Mouse (Mus musculus) MEL (cell line): ENCODE measurements around the gene Cdk14.

ENCODE experiments used
- CTCF ChIP-seq, 3 experiments: IDR thresholded peaks in 2 of 3; conservative IDR thresholded peaks in 1 of 3; 2 replicates each; pipeline ENCODE4 v1.5.1; 2011 to 2012; ENCODE audit warnings: low read length in 3 of 3, low read depth in 2 of 3, mild to moderate bottlenecking in 2 of 3, improper control_type of control experiment in 1 of 3, inconsistent platforms in 1 of 3, mixed read lengths in 1 of 3, moderate library complexity in 1 of 3; ENCODE audit not compliant: control insufficient read depth in 1 of 3, insufficient read depth in 1 of 3, poor library complexity in 1 of 3, severe bottlenecking in 1 of 3
- ETS1 ChIP-seq: IDR thresholded peaks from 2 replicates; pipeline ENCODE4 v1.6.1; 2012; ENCODE audit warnings: low read depth, mild to moderate bottlenecking, inconsistent platforms, low read length, improper control_type of control experiment, moderate library complexity
- MAZ ChIP-seq: IDR thresholded peaks from 2 replicates; pipeline ENCODE4 v1.6.1; 2012; ENCODE audit warnings: low read depth, mild to moderate bottlenecking, inconsistent platforms, low read length, improper control_type of control experiment
- POLR2A ChIP-seq, 2 experiments: IDR thresholded peaks; 2 replicates each; pipeline ENCODE4 v1.6.1; 2011 to 2012; ENCODE audit warnings: low read length in 2 of 2, mild to moderate bottlenecking in 2 of 2, control low read depth in 1 of 2, improper control_type of control experiment in 1 of 2, low read depth in 1 of 2, moderate library complexity in 1 of 2; ENCODE audit not compliant: control insufficient read depth in 1 of 2, insufficient read depth in 1 of 2, poor library complexity in 1 of 2
- POLR2AphosphoS5 ChIP-seq: IDR thresholded peaks from 2 replicates; pipeline ENCODE4 v1.6.1; 2012; ENCODE audit warnings: low read depth, borderline replicate concordance, mild to moderate bottlenecking, inconsistent platforms, low read length, moderate library complexity, mixed read lengths
- TAL1 ChIP-seq: IDR thresholded peaks from 2 replicates; pipeline ENCODE4 v1.6.1; 2012; ENCODE audit warnings: mild to moderate bottlenecking, inconsistent platforms, low read length, moderate library complexity, mixed read lengths
- TCF12 ChIP-seq: IDR thresholded peaks from 2 replicates; pipeline ENCODE4 v1.6.1; 2014; ENCODE audit warnings: low read depth, mild to moderate bottlenecking, inconsistent platforms, low read length, improper control_type of control experiment, moderate library complexity
- ZKSCAN1 ChIP-seq: IDR thresholded peaks from 2 replicates; pipeline ENCODE4 v1.6.1; 2012; ENCODE audit warnings: low read depth, mild to moderate bottlenecking, inconsistent platforms, low read length, improper control_type of control experiment, moderate library complexity

DNA sequence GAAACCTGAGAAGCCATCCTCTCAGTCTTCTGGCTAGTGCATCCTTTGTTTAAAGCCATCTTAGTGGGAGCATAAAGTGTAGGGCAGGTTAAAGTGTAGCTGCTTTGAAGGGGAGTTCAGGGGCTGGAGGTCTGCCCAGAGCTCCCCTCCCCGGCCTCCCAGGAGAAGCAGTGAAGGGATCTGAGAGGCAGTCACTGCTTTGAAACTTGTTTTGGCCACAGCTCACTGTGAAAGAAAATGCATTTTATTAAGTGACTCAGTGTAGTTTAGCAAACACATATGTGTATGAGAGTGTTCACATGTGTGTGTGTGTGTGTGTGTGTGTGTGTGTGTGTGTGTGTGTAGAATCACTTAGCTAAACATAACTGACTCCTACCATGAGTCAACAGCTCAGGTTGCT lies 554.0 kb downstream of the Cdk14 start:
- TF ChIP-seq TCF12 (no peak), POLR2A (IDR thresholded peaks at IDR 0.05; ENCODE audit: control insufficient read depth in 1 of 2, insufficient read depth in 1 of 2, low read depth in 1 of 2, low read length in 2 of 2, poor library complexity in 1 of 2) (no peak), CTCF (IDR thresholded peaks at IDR 0.05 in 2 of 3, conservative IDR thresholded peaks at IDR 0.05 in 1 of 3; ENCODE audit: control insufficient read depth in 1 of 3, insufficient read depth in 1 of 3, low read depth in 2 of 3, low read length in 3 of 3, poor library complexity in 1 of 3, severe bottlenecking in 1 of 3) (no peak), ETS1 (no peak), ZKSCAN1 (no peak), TAL1 (no peak), MAZ (no peak), POLR2AphosphoS5 (no peak)
